Mouse (Mus musculus): ENCODE measurements at regions not wholly inside any gene's neighbourhood (a gene's known extent, or its start where the extent isn't known, plus 50 kb on each side); places are given as distances from the start of the nearest gene placed in this dataset.

- TF ChIP-seq CTCF (IDR thresholded peaks at IDR 0.05; ENCODE audit: control insufficient read depth, insufficient read depth, insufficient read length) (no peak), MAX (IDR thresholded peaks at IDR 0.05) (no peak), MYOD1 (IDR thresholded peaks at IDR 0.05; ENCODE audit: control insufficient read depth, insufficient read length, low read depth) (no peak), MYOG (IDR thresholded peaks at IDR 0.05; ENCODE audit: control insufficient read depth, extremely low read depth, insufficient read length) (no peak), CEBPB (IDR thresholded peaks at IDR 0.05; ENCODE audit: low read depth) (no peak)
Observed at GRCm38 (mm10) chr3:41422615-41423579, 132.6 kb upstream of the Jade1 start.

All from C2C12 (cell line).